Mouse (Mus musculus) layer of hippocampus, adult 8-10 months (tissue): Measurements from ENCODE around the gene Sp1. TPM values are rescaled to one million over a fixed set of nuclear protein-coding genes. Genes with fewer than 3 reads are reported as not detected.

Experiments used
- DNase-seq, 2 experiments: peaks; one replicate each; pipeline ENCODE4 v3.0.0; 2022; ENCODE audit warnings: low spot score in 2 of 2
- total RNA-seq, 4 experiments: library from RNA; stranded (reverse); gene quantifications; 2 replicates each; pipeline ENCODE4 v1.2.4; 2022

Sp1 gene
- 10 to 100 TPM; 27.4 to 30.1 (median 28.8) TPM for total RNA-seq

- peak; percentile 100 for DNase-seq
Measured at GRCm38 (mm10) chr15:102405489-102406195, at the start of gene Sp1. Sp1 (plus strand) TSS chr15:102406143.

GRCm38 (mm10) chr15:102356501-102357325, 49.2 kb upstream of the Sp1 start:
- no peak for DNase-seq

GRCm38 (mm10) chr15:102358126-102358525, 47.8 kb upstream of the Sp1 start:
- DNase-seq, result no peak

GRCm38 (mm10) chr15:102358834-102359233, 47.1 kb upstream of the Sp1 start:
- no peak for DNase-seq

GRCm38 (mm10) chr15:102362648-102363047, 43.3 kb upstream of the Sp1 start:
- no peak for DNase-seq

- no peak for DNase-seq
Measured at GRCm38 (mm10) chr15:102364678-102365077, 41.3 kb upstream of the Sp1 start.

- no peak for DNase-seq
Measured at GRCm38 (mm10) chr15:102366238-102366637, 39.7 kb upstream of the Sp1 start.

- no peak for DNase-seq
Measured at GRCm38 (mm10) chr15:102366733-102367344, 39.1 kb upstream of the Sp1 start, which contains the start of gene Sp7. Sp7 (minus strand) TSS chr15:102367182.

- DNase-seq, result no peak
Measured at GRCm38 (mm10) chr15:102369972-102370371, 36.0 kb upstream of the Sp1 start.

GRCm38 (mm10) chr15:102370727-102371126, 35.2 kb upstream of the Sp1 start:
- no peak for DNase-seq

GRCm38 (mm10) chr15:102376453-102377162, 29.3 kb upstream of the Sp1 start:
- peak in 1 of 2 experiments; percentile 19 for DNase-seq

- peak; percentile 65 to 68 for DNase-seq
Measured at GRCm38 (mm10) chr15:102377163-102377543, 28.8 kb upstream of the Sp1 start.

- no peak for DNase-seq
Measured at GRCm38 (mm10) chr15:102377810-102378262, 28.1 kb upstream of the Sp1 start.

GRCm38 (mm10) chr15:102381575-102381974, 24.4 kb upstream of the Sp1 start:
- peak; percentile 66 to 82 for DNase-seq

GRCm38 (mm10) chr15:102383671-102384070, 22.3 kb upstream of the Sp1 start:
- no peak for DNase-seq

- no peak for DNase-seq
Measured at GRCm38 (mm10) chr15:102386640-102387039, 19.3 kb upstream of the Sp1 start.

- no peak for DNase-seq
Measured at GRCm38 (mm10) chr15:102388942-102389341, 17.0 kb upstream of the Sp1 start.

GRCm38 (mm10) chr15:102392520-102392919, 13.4 kb upstream of the Sp1 start:
- no peak for DNase-seq

GRCm38 (mm10) chr15:102393584-102394014, 12.3 kb upstream of the Sp1 start:
- DNase-seq, result no peak

GRCm38 (mm10) chr15:102395061-102395460, 10.9 kb upstream of the Sp1 start:
- DNase-seq, result no peak

- DNase-seq, result no peak
Measured at GRCm38 (mm10) chr15:102398629-102399028, 7.3 kb upstream of the Sp1 start.
